Mouse (Mus musculus): Measurements from ENCODE around the gene Atp2a1. TPM values are rescaled to one million over a fixed set of nuclear protein-coding genes. Genes with fewer than 3 reads are reported as not detected.
A peak's percentile ranks its signal among the peaks of the same experiment; 100 is the strongest.

The Atp2a1 gene
- total RNA-seq, 2 experiments from 2014 or later: 0.12 to 0.49 TPM

DNA sequence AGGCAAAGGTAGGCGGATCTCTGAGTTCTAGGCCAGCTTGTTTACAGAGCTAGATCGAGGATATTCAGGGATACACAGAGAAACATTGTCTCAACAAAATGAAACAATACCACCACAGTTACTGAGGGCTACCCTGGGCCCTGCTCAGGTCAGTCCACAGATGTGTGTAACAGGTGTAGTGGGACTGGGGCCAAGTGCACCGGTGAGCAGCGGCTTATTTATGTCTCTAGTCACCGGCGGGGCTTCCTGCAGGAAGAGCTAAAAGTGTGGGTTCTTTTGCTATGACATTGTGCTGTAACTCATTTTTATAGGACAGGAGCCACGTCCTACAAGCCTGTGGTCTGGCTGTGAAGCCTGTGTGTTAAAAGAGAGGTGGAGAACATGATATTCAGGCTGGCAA is 9.0 kb downstream of the Atp2a1 start:
- DNase-seq (ENCODE audit: low spot score in 2 of 2): no peak

- DNase-seq (ENCODE audit: low spot score in 2 of 2): no peak
Observed at GRCm38 (mm10) chr7:126452244-126452643, 10.7 kb downstream of the Atp2a1 start.

DNA sequence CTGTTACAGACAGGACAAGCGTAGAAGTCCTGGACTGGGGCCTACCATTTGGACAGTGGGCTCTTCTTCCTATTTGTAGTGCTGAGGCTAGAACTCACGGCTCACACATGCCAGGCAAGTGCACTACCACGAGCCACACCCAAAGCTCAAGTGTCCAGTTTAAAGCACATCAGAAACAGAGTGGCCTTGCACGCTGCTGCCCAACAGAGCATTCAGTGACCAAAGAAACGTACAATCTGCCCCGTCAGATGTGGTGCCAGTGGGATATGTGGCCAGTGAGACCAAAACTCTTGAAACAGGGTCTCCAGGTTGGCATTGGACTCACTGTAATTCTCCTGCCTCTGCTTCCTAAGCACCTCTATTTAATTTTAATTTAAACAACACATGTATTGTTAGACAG is 12.3 kb downstream of the Atp2a1 start:
- no peak for DNase-seq (ENCODE audit: low spot score in 2 of 2)

GRCm38 (mm10) chr7:126449991-126450390 is 12.9 kb downstream of the Atp2a1 start:
- no peak for DNase-seq (ENCODE audit: low spot score in 2 of 2)

DNA sequence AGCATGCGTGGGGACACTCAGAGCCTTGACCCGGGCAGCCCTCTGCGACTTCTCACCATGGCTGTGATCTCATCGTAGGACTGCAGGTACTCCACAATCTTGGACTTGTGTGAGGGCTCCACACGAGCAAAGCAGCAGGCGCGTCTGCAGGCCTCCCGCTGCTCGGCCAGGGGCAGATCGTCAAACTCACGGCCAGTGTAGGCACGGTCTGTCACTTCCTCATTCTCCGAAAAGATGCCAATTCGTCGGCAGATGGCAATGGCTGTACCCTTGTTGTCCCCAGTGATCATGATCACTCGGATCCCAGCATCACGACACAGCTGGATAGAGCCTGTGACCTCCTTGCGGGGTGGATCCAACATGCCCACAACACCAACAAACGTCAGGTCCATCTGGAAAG is 14.4 kb downstream of the Atp2a1 start:
- DNase-seq (ENCODE audit: low spot score in 2 of 2): no peak

GRCm38 (mm10) chr7:126446217-126446616 is 16.7 kb downstream of the Atp2a1 start:
- DNase-seq (ENCODE audit: low spot score in 2 of 2): no peak

GRCm38 (mm10) chr7:126445104-126445815 is 17.6 kb downstream of the Atp2a1 start:
- DNase-seq (ENCODE audit: low spot score in 2 of 2): no peak

GRCm38 (mm10) chr7:126444536-126444935 is 18.4 kb downstream of the Atp2a1 start:
- no peak for DNase-seq (ENCODE audit: low spot score in 2 of 2)

DNA sequence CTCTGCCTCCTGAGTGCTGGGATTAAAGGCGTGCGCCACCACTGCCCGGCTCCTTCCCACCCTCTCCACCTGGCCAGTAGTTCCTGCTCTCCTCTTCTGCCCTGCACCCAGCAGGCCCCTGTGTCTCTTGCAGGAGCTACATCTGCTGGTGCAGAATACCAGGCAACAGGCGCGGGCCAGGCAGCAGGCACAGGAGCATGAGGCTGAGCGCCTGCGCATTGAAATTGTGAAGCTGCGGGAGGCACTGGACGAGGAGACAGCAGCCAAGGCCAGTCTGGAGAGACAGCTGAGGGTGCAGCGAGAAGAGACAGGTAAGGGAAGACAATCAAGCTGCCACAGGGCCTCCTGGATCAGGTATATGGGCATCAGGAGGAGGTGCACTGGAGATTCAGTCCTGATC is 18.9 kb downstream of the Atp2a1 start:
- DNase-seq (ENCODE audit: low spot score in 2 of 2): no peak

DNA sequence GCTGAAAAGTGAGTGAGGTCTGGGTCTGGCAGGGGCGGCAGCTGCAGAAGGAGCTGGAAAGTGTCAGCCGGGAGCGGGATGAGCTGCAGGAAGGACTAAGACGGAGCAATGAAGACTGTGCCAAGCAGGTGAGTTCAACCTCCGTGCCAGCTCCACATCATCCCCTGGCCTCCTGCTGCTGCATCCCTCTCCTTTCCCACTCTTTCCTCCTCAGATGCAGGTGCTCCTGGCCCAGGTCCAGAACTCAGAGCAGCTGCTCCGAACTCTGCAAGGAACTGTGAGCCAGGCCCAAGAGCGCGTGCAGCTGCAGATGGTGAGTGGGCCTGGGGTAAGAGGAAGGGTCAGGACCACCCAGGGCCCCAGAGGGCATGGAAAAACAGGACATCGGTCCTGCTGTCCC is 22.8 kb downstream of the Atp2a1 start:
- no peak for DNase-seq (ENCODE audit: low spot score in 2 of 2)

DNA sequence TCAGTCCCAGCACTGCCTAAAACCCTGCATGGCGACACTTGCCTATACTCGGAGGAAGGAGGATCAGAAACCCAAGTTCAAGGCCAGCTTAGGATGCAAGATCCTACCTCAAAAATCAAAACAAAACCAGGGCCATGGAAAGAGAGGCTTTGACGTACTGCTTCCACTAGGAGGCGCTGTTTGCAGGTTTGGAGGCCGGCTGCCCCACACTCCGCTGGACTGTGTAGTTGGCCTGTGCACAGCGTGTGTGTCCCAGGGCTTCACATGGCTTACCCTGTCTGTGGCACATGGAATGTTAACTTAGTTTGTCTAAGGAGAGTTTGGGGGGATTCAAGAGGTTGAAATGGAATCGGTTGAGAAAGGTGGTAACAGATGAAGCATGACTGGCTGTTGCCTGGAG is 26.1 kb downstream of the Atp2a1 start:
- DNase-seq (ENCODE audit: low spot score in 2 of 2): peak in 1 of 2 experiments; percentile 46

DNA sequence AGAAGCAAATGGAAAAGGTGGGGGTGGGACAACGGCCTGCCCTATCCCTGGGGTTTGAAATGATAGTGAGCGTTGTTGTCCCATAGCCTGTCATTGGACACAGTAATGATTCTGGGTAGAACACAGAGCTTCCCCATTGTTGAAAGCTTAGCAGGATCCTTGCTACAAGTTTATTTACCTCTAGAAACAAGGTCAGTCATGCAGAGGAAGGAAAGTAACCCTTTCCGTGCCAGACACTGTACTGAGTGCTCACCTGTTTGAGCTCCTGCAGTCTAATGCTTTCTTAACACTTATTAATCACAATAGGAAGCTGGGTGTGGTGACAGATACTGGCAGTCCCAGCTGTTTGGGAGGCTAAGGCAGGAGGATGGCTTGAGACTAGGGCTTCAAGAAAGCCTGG is 27.1 kb downstream of the Atp2a1 start:
- no peak for DNase-seq (ENCODE audit: low spot score in 2 of 2)

- no peak for DNase-seq (ENCODE audit: low spot score in 2 of 2)
Observed at GRCm38 (mm10) chr7:126434726-126435125, 28.2 kb downstream of the Atp2a1 start.

GRCm38 (mm10) chr7:126430167-126430566 is 32.7 kb downstream of the Atp2a1 start:
- no peak for DNase-seq (ENCODE audit: low spot score in 2 of 2)

DNA sequence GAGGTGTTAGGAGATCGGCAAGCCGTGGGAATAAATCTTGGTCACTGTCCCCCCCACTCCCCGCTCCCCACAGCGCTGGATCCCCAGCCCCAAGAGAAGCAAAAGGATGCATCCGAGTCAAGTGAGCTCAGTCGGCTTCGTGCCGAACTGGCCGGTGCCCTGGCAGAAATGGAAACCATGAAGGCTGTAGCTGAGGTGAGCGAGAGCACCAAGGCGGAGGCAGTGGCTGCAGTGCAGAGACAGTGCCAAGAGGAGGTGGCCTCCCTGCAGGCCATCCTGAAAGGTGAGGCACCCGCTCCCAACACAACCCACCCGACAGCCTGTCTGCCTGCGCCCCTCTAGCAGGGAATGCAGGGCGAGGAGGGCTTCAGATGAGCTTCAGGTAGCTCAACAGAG is 33.4 kb downstream of the Atp2a1 start:
- DNase-seq (ENCODE audit: low spot score in 2 of 2): no peak

GRCm38 (mm10) chr7:126428631-126429502 is 34.0 kb downstream of the Atp2a1 start, which contains the start of gene Rabep2:
TSS of gene Rabep2 (plus strand) at chr7:126428759.
- DNase-seq (ENCODE audit: low spot score in 2 of 2): peak; percentile 94 to 98

GRCm38 (mm10) chr7:126428154-126428553 is 34.8 kb downstream of the Atp2a1 start:
- no peak for DNase-seq (ENCODE audit: low spot score in 2 of 2)

- no peak for DNase-seq (ENCODE audit: low spot score in 2 of 2)
Observed at GRCm38 (mm10) chr7:126427323-126427860, 35.5 kb downstream of the Atp2a1 start.

GRCm38 (mm10) chr7:126424161-126424560 is 38.7 kb downstream of the Atp2a1 start:
- no peak for DNase-seq (ENCODE audit: low spot score in 2 of 2)

GRCm38 (mm10) chr7:126421756-126422155 is 41.2 kb downstream of the Atp2a1 start:
- no peak for DNase-seq (ENCODE audit: low spot score in 2 of 2)

DNA sequence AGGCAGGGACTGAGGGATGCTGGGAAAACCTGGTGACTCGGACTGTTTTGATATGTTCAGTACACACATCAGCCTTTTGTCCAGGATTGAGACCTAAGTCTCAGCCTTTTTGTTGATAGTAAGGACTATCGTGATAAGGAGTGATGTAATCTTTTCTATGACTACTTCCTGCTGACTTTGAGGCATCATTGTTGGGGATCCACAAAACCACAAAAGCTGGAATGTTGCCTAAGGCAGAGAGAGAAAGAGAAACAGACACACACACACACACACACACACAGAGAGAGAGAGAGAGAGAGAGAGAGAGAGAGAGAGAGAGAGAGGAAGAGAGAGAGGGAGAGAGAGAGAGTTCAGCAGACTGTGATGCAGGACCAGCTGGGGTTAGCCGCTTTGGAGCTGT is 44.4 kb downstream of the Atp2a1 start:
- no peak for DNase-seq (ENCODE audit: low spot score in 2 of 2)

DNA sequence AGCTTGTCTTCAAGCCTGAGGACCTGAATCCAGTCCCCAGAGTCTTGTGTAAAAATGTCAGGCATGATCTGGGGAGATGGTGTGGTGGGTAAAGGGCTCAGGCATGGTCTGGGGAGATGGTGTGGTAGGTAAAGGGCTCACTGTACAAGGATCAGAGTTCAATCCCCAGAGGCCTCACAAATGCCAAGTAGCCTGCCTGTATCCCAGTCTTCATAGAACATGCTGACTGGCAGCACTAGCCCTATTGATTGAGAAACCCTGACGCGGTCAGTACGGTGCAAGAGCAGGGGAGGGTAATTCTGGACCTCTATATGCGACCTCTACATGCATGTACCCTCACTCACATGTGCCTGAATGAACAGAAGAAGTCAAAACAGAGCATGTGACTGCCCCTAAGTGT is 45.3 kb downstream of the Atp2a1 start:
- no peak for DNase-seq (ENCODE audit: low spot score in 2 of 2)

Data from left cerebral cortex, adult 18-20 months (tissue).